Mouse (Mus musculus): ENCODE results near the gene Specc1.

Specc1 gene

GRCm38 (mm10) chr11:62269097-62269496 lies 312.5 kb downstream of the Specc1 start:
- TF ChIP-seq GATA4 (IDR thresholded peaks at IDR 0.05; ENCODE audit: insufficient replicate concordance, low read length) = no peak

- no peak for TF ChIP-seq GATA4 (IDR thresholded peaks at IDR 0.05; ENCODE audit: insufficient replicate concordance, low read length)
Observed at GRCm38 (mm10) chr11:62270851-62271250, 314.3 kb downstream of the Specc1 start.

Measured in liver, adult (tissue).